Mouse (Mus musculus) embryonic stem cell, embryonic (primary cell): ENCODE data around the gene Paics.

ENCODE experiments used
- CTCF ChIA-PET, 4 experiments: fragments of 300-600 bp in 2 of 4; fragments of 350-600 bp in 2 of 4; sonication (Branson Sonifier 250); formaldehyde crosslinking; loops; one replicate each; lab custom pipeline; 2022; ENCODE audit warnings: inconsistent platforms in 2 of 4; lab: Charles Lee
- POLR2A ChIA-PET, 4 experiments: fragments of 300-600 bp in 2 of 4; fragments of 350-600 bp in 2 of 4; sonication (Branson Sonifier 250); formaldehyde crosslinking; loops; one replicate each; lab custom pipeline; 2022; ENCODE audit warnings: antibody characterized with exemption in 4 of 4, inconsistent platforms in 1 of 4; lab: Charles Lee

Paics gene

DNA sequence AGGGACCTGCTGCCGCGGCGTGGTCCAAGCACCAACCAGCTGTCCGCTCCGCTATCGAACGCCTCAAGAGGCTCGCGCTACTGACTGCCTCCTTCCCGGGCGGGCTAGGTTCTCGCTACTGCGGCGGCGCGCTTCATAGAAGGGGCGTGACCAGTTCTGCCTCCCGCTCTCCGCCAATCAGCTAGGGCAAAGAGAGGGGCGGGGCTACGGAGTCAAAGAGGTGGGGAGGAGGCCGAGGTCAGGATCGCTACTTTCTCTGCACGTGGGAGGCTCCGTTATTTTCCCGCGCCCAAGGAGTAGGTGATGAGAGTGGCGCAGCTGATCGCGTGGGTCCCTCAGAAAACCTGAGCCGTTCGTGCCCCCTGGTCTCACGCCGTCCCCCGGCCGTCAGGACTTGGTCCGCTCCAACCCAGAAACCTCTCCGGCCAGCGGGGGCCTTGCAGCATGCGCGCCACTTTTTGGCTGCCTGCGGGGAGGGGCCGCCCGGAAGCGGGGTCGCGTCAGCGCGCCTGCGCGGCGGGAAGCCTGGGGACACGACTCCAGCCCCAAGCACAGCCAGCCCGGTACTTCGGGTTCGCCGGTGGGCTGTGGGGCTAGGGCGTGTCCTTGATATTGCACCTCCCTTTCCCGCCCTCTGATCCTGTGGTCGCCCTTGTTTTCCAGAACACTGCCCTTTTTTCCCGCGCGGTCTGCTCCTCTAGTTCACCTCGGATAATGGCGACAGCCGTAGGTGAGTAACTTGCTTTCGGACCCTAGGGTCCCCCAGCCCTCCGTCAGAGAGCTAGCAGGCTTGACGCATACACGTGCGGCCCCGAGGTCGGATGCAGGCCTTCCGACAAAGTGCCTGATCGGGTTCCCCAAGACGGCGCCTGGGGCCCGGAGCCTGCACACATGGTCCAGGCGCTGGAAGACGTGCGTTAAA is at the start of gene Paics, which contains the start of gene Ppat:
Gene Paics, plus strand, starts transcription at position 202 of the 922 bp plus-strand sequence.
Gene Ppat, minus strand, starts transcription at position 473 of the 922 bp plus-strand sequence.
- ChIA-PET POLR2A (interaction anchor here (0.6 to 19.9 kb wide), 61 partner anchors 9 to 1376 kb away, joined by 3 to 768 read pairs (median 4); partner anchors contain the start of genes Aasdh (in 3 of the 4), Noa1 (in 2 of the 4), Polr2b (in 2 of the 4) and Rest (in 2 of the 4)), CTCF (interaction anchor here in 2 of 4 experiments (0.6 to 1.1 kb wide), 5 partner anchors 18 to 299 kb away, joined by 3 to 6 read pairs (median 3); no protein-coding TSS in a partner anchor)

DNA sequence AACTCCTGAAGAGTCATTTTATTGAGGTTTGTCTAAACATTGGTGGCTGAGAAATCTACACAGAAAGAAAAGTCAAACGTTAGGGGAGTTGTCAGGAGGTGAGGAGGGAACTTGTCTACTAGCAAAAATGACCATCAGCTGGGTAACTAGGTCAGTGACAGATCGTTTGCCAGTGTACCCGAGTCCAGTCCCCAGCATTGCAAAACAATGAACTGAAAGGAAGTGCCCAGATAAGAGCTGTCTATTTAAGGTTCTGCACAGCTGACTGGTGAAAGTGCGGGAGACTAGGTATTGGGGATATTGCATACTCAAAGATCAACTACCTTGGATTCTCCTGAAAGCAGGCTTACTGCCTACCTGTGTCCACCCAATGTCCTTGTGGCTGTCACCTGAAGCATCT is 49.0 kb upstream of the Paics start:
- ChIA-PET CTCF (interaction anchor here in 1 of 4 experiments (0.7 kb wide), 1 partner anchor 314 kb away, joined by 11 read pairs; no protein-coding TSS in a partner anchor), POLR2A (interaction anchor here in 2 of 4 experiments (0.7 to 2.4 kb wide), 8 partner anchors 8 to 321 kb away, joined by 3 to 13 read pairs (median 4); partner anchors contain the start of genes Paics (in 1 of the 2) and Ppat (in 1 of the 2))

DNA sequence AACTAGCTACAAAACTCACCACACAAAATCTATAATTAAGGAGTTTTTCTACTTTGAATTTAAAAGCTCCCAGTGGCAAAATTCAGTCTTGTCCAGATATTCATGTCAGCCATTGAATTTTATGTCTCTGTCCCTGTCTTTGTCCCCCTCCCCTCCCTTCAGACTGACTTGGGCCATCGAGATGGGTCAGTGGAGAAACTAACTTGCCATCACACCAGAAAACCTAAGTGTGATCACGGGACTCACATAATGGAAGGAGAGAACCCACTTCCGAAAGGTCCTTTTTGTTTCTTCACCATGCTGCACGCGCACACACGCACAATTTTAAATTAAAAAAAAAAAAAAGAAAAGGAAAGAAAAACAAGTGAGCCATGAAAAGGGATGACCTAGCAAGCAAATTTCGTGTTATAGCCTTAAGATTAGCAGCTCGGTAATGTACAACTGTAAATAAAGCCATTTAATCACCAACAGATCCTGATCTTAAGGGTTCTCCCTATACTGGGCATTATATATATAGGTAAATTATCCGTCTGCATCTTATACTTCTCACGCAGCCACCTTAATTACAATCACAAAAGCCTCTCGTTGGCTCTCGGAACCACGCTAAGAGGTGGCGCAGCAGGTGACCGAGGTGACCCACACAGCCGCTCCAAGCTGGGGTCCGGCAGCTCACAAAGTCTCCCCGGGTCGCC is 46.2 kb upstream of the Paics start:
- ChIA-PET CTCF (interaction anchor here in 2 of 4 experiments (0.7 to 1.0 kb wide), 2 partner anchors 52 to 467 kb away, joined by 3 read pairs; no protein-coding TSS in a partner anchor), POLR2A (interaction anchor here (0.6 to 27.3 kb wide), 27 partner anchors 9 to 404 kb away, joined by 3 to 768 read pairs (median 3); partner anchors contain the start of genes Paics (in 3 of the 4), Ppat (in 3 of the 4) and Rest (in 1 of the 4))

DNA sequence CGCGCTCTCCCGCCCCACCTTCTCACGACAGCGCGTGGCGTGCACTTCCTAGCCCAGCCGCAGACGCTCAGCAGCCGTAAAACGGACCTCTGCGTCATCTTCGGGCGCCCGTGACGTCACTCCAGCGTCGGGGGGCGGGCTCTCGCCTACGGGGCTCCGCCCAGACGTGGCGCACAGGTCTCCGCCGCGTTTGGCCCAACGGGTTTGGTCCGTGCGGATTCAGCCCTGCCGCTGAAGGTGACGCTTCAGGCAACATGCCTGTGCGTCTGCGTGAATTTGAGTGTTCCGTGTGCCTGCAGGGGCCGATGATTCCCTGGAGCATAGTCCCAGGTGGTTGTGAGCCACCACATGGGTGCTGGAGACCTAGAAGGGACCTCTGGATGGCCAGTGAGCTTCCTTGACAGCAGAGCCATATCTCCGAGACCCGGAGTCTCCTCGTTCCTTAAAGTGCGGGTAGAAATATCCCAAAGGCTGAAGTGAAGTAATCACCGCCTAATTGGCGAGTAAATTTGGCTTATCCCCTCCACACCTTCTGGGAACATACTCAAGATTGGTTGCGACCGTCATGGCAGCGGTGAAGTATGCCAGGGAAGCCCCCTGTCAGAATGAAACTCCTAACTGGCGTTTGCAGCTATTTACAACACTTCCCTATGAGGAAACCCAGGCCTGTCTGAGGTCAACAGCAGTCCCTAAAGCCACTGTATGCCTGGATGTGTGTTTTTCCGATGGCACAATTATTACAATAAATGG is 45.5 kb upstream of the Paics start, which contains the start of gene Aasdh:
Gene Aasdh, minus strand, starts transcription at position 110 of the 750 bp plus-strand sequence.
- ChIA-PET POLR2A (interaction anchor here (0.5 to 27.3 kb wide), 32 partner anchors 9 to 405 kb away, joined by 3 to 768 read pairs (median 4); partner anchors contain the start of genes Paics (in 3 of the 4), Ppat (in 3 of the 4) and Srp72 (in 1 of the 4)), CTCF (interaction anchor here in 1 of 4 experiments (0.7 to 0.9 kb wide), 2 partner anchors 45 to 64 kb away, joined by 3 read pairs; partner anchors contain the start of gene Paics)

DNA sequence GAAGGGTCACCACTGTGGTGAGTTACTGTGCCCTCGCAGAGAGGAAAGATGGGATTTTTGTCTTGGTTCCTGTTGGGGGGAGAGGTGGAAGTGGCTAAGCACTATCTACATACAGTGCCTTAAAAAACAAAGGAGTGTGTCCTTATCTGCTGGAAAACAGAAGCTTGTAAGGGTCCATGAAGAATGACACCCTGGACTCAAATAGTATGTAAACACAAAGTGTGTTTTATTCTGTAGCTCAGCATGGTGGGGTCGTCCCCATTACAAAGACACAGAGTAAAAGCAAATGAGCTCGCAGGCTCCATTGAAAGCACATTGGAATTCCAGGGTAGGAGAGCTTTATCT is 45.0 kb upstream of the Paics start:
- ChIA-PET CTCF (interaction anchor here in 1 of 4 experiments (0.7 to 0.9 kb wide), 2 partner anchors 45 to 64 kb away, joined by 3 read pairs; partner anchors contain the start of gene Paics), POLR2A (interaction anchor here (0.5 to 27.3 kb wide), 23 partner anchors 8 to 397 kb away, joined by 3 to 768 read pairs (median 4); partner anchors contain the start of genes Paics (in 3 of the 4), Ppat (in 3 of the 4) and Srp72 (in 1 of the 4))

DNA sequence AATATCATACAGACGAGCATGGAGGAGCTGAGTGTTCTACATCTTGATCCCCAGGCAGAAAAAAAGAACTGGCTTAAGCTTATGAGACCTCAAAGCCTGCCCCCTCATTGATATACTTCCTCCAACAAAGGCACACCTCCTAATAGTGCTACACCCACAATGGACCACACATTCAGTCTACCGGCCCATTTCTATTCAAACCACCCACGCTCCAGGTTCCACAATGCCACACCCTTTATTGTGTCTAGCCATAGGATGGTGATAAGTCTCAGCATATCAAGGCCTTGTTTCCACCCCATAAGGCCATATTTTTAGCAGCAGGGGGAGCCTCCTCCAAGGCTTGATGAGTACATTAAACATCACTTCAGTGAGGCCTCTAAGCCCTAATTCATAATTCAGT is 40.3 kb upstream of the Paics start:
- ChIA-PET POLR2A (interaction anchor here (0.6 to 27.3 kb wide), 17 partner anchors 9 to 1803 kb away, joined by 3 to 768 read pairs (median 3); partner anchors contain the start of genes Paics (in 2 of the 4) and Ppat (in 2 of the 4)), CTCF (interaction anchor here in 1 of 4 experiments (0.6 kb wide), 1 partner anchor 33 kb away, joined by 7 read pairs; no protein-coding TSS in a partner anchor)

DNA sequence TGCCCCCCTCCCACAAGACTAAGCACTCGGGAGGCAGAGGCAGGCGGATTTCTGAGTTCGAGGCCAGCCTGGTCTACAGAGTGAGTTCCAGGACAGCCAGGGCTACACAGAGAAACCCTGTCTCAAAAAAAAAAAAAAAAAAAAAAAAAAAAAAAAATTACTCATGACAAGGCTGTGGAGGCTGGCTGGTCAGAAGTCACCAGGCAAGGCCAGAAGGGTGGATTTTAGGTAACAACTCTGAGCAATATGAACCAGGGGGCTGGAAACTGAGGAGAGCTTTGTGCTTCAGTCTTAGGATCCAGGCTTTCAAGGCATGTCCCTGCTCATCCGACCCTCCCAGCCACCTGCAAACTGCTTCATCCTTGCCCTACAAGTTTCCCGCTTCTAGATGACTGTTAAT is 38.6 kb upstream of the Paics start:
- CTCF ChIA-PET = interaction anchor here in 1 of 4 experiments (0.7 to 1.0 kb wide), 2 partner anchors 53 to 333 kb away, joined by 4 read pairs; no protein-coding TSS in a partner anchor

DNA sequence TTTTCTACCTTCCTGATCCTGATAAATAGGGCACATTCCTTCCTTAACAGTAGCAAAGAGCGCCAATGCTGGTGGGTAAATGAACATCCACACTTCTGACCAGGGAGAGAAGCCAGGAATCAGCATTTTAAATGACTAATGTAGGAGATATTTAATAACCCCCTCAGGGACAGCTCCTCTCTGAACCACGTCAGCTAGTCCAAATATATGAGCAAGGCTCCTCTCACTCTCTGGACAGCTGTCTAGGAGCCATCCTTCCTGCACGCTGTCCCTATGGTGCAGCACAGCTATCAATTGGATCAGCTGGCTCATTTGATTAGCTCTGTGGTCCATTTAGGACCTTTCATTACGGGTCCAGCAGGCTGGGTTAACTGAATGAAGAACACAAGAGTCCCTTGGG is 28.3 kb upstream of the Paics start:
- CTCF ChIA-PET = no interaction called here

More for the DNA sequence above, 38.6 kb upstream of the Paics start:
- POLR2A ChIA-PET = interaction anchor here in 3 of 4 experiments (0.6 to 27.3 kb wide), 14 partner anchors 11 to 342 kb away, joined by 3 to 768 read pairs (median 3); partner anchors contain the start of genes Paics (in 2 of the 3) and Ppat (in 2 of the 3)

DNA sequence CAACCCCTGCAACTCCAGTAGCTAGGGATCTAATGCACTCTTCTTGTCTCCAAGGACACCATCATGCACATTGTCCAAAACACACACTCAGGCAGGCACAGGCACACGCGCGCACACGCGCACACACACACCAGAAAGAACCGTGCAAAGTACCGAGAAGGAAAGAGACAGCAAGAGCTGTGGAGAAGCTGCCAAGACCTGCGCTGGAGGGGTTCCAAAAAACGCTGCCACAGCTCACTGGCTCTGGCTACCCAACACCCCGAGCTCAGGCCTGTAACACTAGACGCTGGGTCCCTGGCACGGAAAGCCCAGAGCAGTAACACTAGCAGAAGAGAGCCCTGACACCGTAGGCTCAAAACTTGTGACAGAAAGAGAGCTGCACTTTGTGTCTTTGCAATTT is 27.7 kb upstream of the Paics start:
- ChIA-PET CTCF (no interaction called here), POLR2A (interaction anchor here in 3 of 4 experiments (0.7 to 27.3 kb wide), 12 partner anchors 11 to 148 kb away, joined by 3 to 768 read pairs (median 4); partner anchors contain the start of genes Aasdh (in 2 of the 3), Paics (in 2 of the 3) and Ppat (in 2 of the 3))

More for the DNA sequence above, 28.3 kb upstream of the Paics start:
- POLR2A ChIA-PET = interaction anchor here in 2 of 4 experiments (0.9 to 27.3 kb wide), 9 partner anchors 11 to 61 kb away, joined by 3 to 768 read pairs (median 8); partner anchors contain the start of genes Aasdh (in 2 of the 2), Paics (in 2 of the 2) and Ppat (in 2 of the 2)

DNA sequence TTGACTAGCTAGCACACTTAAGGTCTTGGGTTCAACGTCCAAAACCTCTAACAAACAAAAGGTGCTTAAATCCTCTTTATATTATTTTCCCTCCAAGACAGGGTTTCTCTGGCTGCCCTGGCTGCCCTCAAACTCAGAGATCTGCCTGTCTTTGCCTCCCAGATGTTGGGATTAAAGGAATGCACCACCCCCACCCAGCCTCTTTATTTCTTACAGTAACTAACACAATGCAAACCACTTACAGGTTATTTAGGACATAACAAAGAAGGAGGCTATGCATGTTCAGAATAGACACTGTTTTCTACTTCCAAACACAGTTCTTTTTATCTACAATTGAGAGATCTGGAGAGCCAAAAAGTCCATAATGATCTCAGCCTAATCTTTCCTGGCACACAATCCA is 26.8 kb upstream of the Paics start:
- POLR2A ChIA-PET = interaction anchor here in 3 of 4 experiments (0.7 to 27.3 kb wide), 7 partner anchors 14 to 147 kb away, joined by 3 to 768 read pairs (median 9); partner anchors contain the start of genes Aasdh (in 2 of the 3), Paics (in 2 of the 3) and Ppat (in 2 of the 3)
- CTCF ChIA-PET = no interaction called here

DNA sequence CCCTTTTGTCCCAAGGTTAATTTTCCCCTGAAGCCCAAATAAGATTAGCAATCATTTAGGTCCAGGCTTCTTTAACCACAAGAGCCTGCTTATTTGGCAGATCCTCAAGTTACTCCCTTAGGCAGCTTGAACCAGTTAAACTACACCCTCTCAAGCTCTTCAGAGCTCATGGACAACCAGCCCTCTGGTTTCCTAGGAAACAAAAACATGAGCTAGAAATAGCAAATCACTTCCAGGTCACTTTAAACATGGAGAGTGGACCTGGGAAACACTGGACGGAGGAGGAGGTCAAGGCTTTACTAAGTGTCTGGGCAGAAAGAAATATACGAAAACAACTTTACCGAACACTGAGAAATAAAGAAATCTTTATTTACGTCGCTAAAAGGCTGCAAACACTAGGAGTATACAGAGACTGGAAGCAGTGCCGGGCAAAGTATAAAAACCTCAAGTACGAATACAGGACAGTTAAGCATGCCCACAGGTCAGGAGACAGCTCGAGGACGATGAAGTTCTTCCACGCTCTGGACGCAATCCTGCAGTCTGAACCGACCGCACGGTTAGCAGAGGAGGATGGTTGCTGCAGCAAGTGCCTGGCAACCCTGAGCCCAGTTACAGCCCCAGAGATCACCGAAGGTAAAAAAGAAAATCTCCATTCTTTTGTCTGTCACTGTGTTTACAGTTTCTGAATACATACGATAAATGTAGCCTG is 22.8 kb upstream of the Paics start:
- ChIA-PET POLR2A (interaction anchor here in 3 of 4 experiments (0.6 to 27.3 kb wide), 12 partner anchors 10 to 58 kb away, joined by 3 to 768 read pairs (median 10); partner anchors contain the start of genes Paics (in 3 of the 3), Ppat (in 3 of the 3) and Aasdh (in 1 of the 3)), CTCF (no interaction called here)

DNA sequence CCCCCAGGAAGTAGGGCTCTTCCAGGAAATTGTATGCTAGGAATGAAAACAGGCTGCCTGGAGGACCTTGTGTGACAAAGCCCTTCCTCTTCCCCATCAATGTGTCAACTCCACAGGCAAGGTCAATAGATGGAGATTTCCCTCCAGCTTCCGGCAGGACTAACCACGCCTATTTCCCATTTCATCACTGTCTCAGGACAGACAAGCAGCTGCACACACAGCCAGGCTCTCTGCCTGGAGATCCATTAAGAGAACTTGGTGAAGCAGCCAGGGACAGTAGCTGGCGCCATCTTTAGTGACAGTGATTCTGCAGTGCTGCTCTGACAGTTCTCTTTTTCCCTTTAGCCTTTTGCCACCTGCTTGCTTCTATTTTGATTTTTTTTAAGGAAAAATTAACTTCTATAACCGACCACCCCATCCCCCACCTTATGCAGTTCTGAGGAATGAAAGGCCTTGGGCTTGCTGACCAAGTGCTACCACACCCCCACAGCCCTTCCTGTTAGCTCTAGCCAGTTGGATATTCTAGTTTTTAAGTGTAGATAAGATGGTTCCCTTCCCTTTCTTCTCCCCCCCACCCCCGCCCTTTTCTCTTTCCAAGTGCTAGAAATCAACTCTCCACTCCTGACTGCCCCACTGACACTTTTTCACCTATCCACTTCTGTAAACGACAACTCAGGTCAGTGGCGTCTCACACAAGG is 21.8 kb upstream of the Paics start:
- POLR2A ChIA-PET = interaction anchor here in 3 of 4 experiments (0.7 to 27.3 kb wide), 13 partner anchors 9 to 31 kb away, joined by 3 to 768 read pairs (median 5); partner anchors contain the start of genes Paics (in 3 of the 3), Ppat (in 3 of the 3) and Aasdh (in 1 of the 3)
- CTCF ChIA-PET = interaction anchor here in 1 of 4 experiments (0.6 kb wide), 1 partner anchor 60 kb away, joined by 5 read pairs; no protein-coding TSS in a partner anchor

DNA sequence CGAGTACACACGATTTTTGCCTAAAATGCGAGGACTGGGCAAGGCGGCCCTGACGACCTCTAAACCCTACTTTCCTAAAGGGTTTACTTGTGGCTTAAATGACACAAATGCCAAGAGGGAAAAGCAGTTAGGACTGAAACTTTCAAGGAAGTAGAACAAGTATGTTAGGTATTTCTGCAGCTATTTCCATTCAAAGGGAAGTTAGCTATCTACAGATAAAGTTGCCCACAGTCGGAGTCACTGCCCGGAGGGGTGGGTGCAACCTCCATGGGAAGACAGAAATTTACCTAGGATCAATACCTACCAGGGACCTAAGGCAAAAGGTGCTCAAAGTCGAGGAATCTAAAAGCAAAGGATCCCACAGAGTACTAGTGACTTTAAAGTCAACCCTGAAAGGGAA is 11.4 kb upstream of the Paics start:
- POLR2A ChIA-PET = interaction anchor here (0.9 to 19.9 kb wide), 12 partner anchors 9 to 45 kb away, joined by 3 to 768 read pairs (median 5); partner anchors contain the start of genes Paics (in 4 of the 4), Ppat (in 3 of the 4) and Aasdh (in 1 of the 4)
- CTCF ChIA-PET = interaction anchor here in 1 of 4 experiments (0.6 kb wide), 1 partner anchor 30 kb away, joined by 3 read pairs; no protein-coding TSS in a partner anchor

DNA sequence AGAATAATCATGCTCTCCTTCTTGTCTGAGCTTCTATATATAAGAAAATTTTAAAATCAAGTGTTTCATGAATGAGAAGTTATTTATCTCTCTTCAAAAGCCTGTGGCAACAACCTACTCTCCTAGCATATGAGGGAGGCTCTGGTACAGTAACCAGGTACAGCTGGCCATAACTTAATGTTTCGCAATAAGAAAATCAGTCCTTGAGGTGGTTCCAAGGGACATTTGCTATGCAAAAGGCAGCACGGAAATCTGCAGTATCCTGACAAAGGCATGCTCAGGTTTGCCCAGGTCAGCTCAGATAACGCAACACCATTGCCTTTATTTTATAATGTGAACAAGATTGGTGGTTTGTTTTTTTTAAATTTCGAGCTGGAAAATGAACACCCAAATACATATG is 9.1 kb upstream of the Paics start:
- ChIA-PET POLR2A (interaction anchor here (0.8 to 19.9 kb wide), 11 partner anchors 9 to 25 kb away, joined by 3 to 768 read pairs (median 4); partner anchors contain the start of genes Paics (in 4 of the 4), Ppat (in 4 of the 4) and Aasdh (in 1 of the 4)), CTCF (no interaction called here)
